ENCODE assay signal across 22 mouse cellular contexts in the genomic region with DNA sequence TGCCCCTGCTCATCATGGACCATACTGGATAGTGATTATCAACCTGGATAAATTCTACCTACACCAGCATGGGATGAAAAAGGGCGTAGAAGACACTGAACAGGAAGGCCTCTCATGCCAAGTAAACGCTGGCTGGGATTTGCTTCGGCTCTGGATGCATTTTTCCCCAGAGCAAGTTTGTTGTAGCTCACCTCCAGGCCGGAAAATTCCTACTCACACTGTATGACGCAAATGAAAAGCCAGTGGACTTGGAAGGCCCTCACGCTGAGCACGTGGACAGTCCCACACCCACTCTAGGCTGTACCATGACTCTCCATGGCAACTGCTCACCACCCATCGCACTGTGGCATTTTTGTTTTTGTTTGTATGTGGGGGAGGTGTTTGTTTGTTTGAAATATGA. TPM values are rescaled to one million over a fixed set of nuclear protein-coding genes. Genes with fewer than 3 reads are reported as not detected.
DNase-seq lines count a peak whose midpoint lies in the region; ATAC-seq and TF ChIP-seq lines count a peak whose summit lies in the region.
"Had no signal": no experiment of that assay in that cellular context is flagged by ENCODE, and none has a peak within 500 bp of the region (broad histone marks: within the 10 kb centered on the region; RNA-seq: fewer than 3 reads in every experiment).

No protein-coding gene starts in this region.

- H3K9ac ChIP-seq in forebrain, embryonic 16.5 days (replicated peaks; ENCODE audit: low read depth, low read length) = no peak overlapping the region
- H3K9ac ChIP-seq in forebrain, embryonic 11.5 days (ENCODE audit: low read length) = no peak overlapping the region
- H3K9ac ChIP-seq: forebrain, embryonic 12.5 days; heart, embryonic 12.5 days; hindbrain, embryonic 13.5 days; kidney, embryonic 15.5 days; limb, embryonic 12.5 days; liver, postnatal 0 days; neural tube, embryonic 12.5 days had no signal

- TF ChIP-seq POLR2A in olfactory bulb, adult 2 months (IDR thresholded peaks at IDR 0.05; ENCODE audit: insufficient read depth, low read depth, low read length) = no peak

- no peak overlapping the region for H3K4me3 ChIP-seq in forebrain, embryonic 16.5 days (replicated peaks; ENCODE audit: low read length)
- H3K4me3 ChIP-seq in forebrain, embryonic 11.5 days (ENCODE audit: low read depth, low read length) = no peak overlapping the region
- H3K4me3 ChIP-seq in olfactory bulb, adult 2 months (ENCODE audit: insufficient read depth, low read depth, low read length) = no peak overlapping the region
- H3K4me3 ChIP-seq: forebrain, embryonic 12.5 days; heart, embryonic 12.5 days; hindbrain, embryonic 13.5 days; kidney, embryonic 15.5 days; limb, embryonic 12.5 days; midbrain, embryonic 10.5 days; neural tube, embryonic 12.5 days had no signal

- H3K36me3 ChIP-seq in forebrain, embryonic 16.5 days (ENCODE audit: control insufficient read depth, insufficient read depth) = no peaks in the 10 kb centered on the region
- no peaks in the 10 kb centered on the region for H3K36me3 ChIP-seq in forebrain, embryonic 11.5 days (ENCODE audit: control insufficient read depth, insufficient read depth, low read length)
- H3K36me3 ChIP-seq: forebrain, embryonic 12.5 days; heart, embryonic 12.5 days; hindbrain, embryonic 13.5 days; kidney, embryonic 15.5 days; limb, embryonic 12.5 days; midbrain, embryonic 10.5 days; neural tube, embryonic 12.5 days had no signal

- H3K4me2 ChIP-seq in forebrain, embryonic 16.5 days (ENCODE audit: low read length) = no peak overlapping the region
- no peak overlapping the region for H3K4me2 ChIP-seq in forebrain, embryonic 11.5 days (ENCODE audit: low read depth, low read length, severe bottlenecking)
- H3K4me2 ChIP-seq: forebrain, embryonic 12.5 days; heart, embryonic 12.5 days; hindbrain, embryonic 13.5 days; kidney, embryonic 15.5 days; limb, embryonic 12.5 days; liver, embryonic 11.5 days; neural tube, embryonic 12.5 days had no signal

- ATAC-seq in forebrain, embryonic 16.5 days = no peak
- ATAC-seq in forebrain, embryonic 11.5 days (replicated peaks; ENCODE audit: low FRiP score) = no peak
- ATAC-seq: liver, postnatal 0 days; lung, postnatal 0 days had no signal

- 0 out of 2 replicates have a peak overlapping the region, but pooled peaks have one; percentile 14 for H3K27ac ChIP-seq in forebrain, embryonic 16.5 days (ENCODE audit: low read length)
- H3K27ac ChIP-seq in forebrain, embryonic 11.5 days (ENCODE audit: low read depth, low read length) = no peak overlapping the region
- peak overlapping the region; percentile 61 for H3K27ac ChIP-seq in olfactory bulb, adult 2 months (ENCODE audit: insufficient read depth, low read depth, low read length)
- H3K27ac ChIP-seq: forebrain, embryonic 12.5 days; hindbrain, embryonic 13.5 days; kidney, embryonic 15.5 days; limb, embryonic 12.5 days; midbrain, embryonic 10.5 days; neural tube, embryonic 12.5 days had no signal

- TF ChIP-seq CTCF in olfactory bulb, adult 2 months (IDR thresholded peaks at IDR 0.05; ENCODE audit: insufficient read depth, low read depth, low read length) = no peak

- H3K9me3 ChIP-seq in forebrain, embryonic 16.5 days (ENCODE audit: control insufficient read depth, low read length) = no peaks in the 10 kb centered on the region
- no peaks in the 10 kb centered on the region for H3K9me3 ChIP-seq in forebrain, embryonic 11.5 days (ENCODE audit: control insufficient read depth, low read length)
- H3K9me3 ChIP-seq: forebrain, embryonic 12.5 days; heart, embryonic 12.5 days; hindbrain, embryonic 13.5 days; kidney, embryonic 15.5 days; limb, embryonic 12.5 days; midbrain, embryonic 10.5 days; neural tube, embryonic 12.5 days had no signal

- no peaks in the 10 kb centered on the region for H3K27me3 ChIP-seq in forebrain, embryonic 16.5 days (replicated peaks; ENCODE audit: control insufficient read depth, insufficient read depth, low read length)
- no peaks in the 10 kb centered on the region for H3K27me3 ChIP-seq in forebrain, embryonic 11.5 days (ENCODE audit: control insufficient read depth, insufficient read depth, low read length)
- H3K27me3 ChIP-seq: forebrain, embryonic 12.5 days; hindbrain, embryonic 13.5 days; kidney, embryonic 15.5 days; limb, embryonic 12.5 days; neural tube, embryonic 12.5 days had no signal

- WGBS in forebrain, embryonic 16.5 days = 85% methylated on average over 8 of the region's 8 CpGs
- 85% methylated on average over 8 of the region's 8 CpGs for WGBS in forebrain, embryonic 11.5 days
- 32% methylated on average over 8 of the region's 8 CpGs for WGBS in olfactory bulb, adult 2 months

- no peak for DNase-seq in forebrain, embryonic 11.5 days (ENCODE audit: low spot score)
- DNase-seq in left cerebral cortex, adult 18-20 months (ENCODE audit: low spot score in 2 of 2) = peak; percentile 39 to 51
- no peak for DNase-seq in left cerebral cortex, adult 8-10 months (ENCODE audit: low spot score in 2 of 2)
- peak; percentile 27 for DNase-seq in NIH3T3 (ENCODE audit: low read depth)
- DNase-seq in urinary bladder, postnatal 25 days (ENCODE audit: low spot score) = no peak
- DNase-seq: adrenal gland, postnatal 25 days; kidney, adult 11 months; kidney, postnatal 36 days; liver, postnatal 0 days; retina, postnatal 1 day; thymus, postnatal 25 days had no signal

- peaks cover 6% of the 10 kb centered on the region for H3K4me1 ChIP-seq in forebrain, embryonic 16.5 days (replicated peaks; ENCODE audit: control insufficient read depth, insufficient read depth, low read length)
- no peaks in the 10 kb centered on the region for H3K4me1 ChIP-seq in forebrain, embryonic 11.5 days (replicated peaks; ENCODE audit: control insufficient read depth, insufficient read depth, low read length)
- H3K4me1 ChIP-seq in olfactory bulb, adult 2 months (ENCODE audit: control insufficient read depth, insufficient read depth, low read length) = peaks cover 19% of the 10 kb centered on the region
- H3K4me1 ChIP-seq: forebrain, embryonic 12.5 days; heart, embryonic 12.5 days; kidney, embryonic 15.5 days; limb, embryonic 12.5 days; neural tube, embryonic 12.5 days had no signal

RNA-seq across cellular contexts. Expression of a gene that starts 28.1 kb away (rescaled TPM):
- 60.5 and 75.1 TPM in 2 replicates for polyA plus RNA-seq in forebrain, embryonic 16.5 days (2015; fragmentation: Nextera tagmentation; extraction: Ambion mirVana)
- polyA plus RNA-seq in forebrain, embryonic 11.5 days (2014; fragmentation: Nextera tagmentation; extraction: Ambion mirVana) = 2.4 and 2.6 TPM in 2 replicates
- total RNA-seq in left cerebral cortex, adult 18-20 months (2021) = 100 to 1,000 TPM; 218 to 241 TPM
- total RNA-seq in left cerebral cortex, adult 8-10 months (2022) = 100 to 1,000 TPM; 226 to 288 (median 261) TPM
- 75.4 and 633 TPM in 2 replicates for polyA plus RNA-seq in olfactory bulb, adult 2 months (2012; ENCODE audit: insufficient read depth, insufficient read length, low replicate concordance, missing spikeins)
- polyA plus RNA-seq: liver, postnatal 0 days had no signal

Comparison
In these comparisons a context has a peak if more than half of its experiments do, and no peak if none do; other contexts are left out.
1. DNase-seq: peak in left cerebral cortex, adult 18-20 months (2 of 2) and NIH3T3 (single experiment); none in forebrain, embryonic 11.5 days (single experiment), left cerebral cortex, adult 8-10 months (0 of 2) and urinary bladder, postnatal 25 days (single experiment).
2. RNA of a gene that starts 28.1 kb away (polyA plus RNA-seq): 75.4 to 633 TPM in olfactory bulb, adult 2 months and 60.5 to 75.1 TPM in forebrain, embryonic 16.5 days; 2.4 to 2.6 TPM in forebrain, embryonic 11.5 days; every median in the first group is over 10 times any median in the second.